Mouse (Mus musculus) myocyte (in vitro differentiated cells): ENCODE measurements at regions not wholly inside any gene's neighbourhood (a gene's known extent, or its start where the extent isn't known, plus 50 kb on each side); places are given as distances from the start of the nearest gene placed in this dataset.

Experiments used
- CEBPB ChIP-seq: IDR thresholded peaks from 2 replicates; pipeline ENCODE4 v1.6.1; 2011; ENCODE audit warnings: mild to moderate bottlenecking, moderate library complexity; ENCODE audit not compliant: poor library complexity, insufficient read depth, severe bottlenecking
- E2F4 ChIP-seq: IDR thresholded peaks from one replicate; pipeline ENCODE4 v1.6.1; 2011; ENCODE audit warnings: mild to moderate bottlenecking, control low read depth, moderate library complexity; ENCODE audit not compliant: insufficient read depth
- MAX ChIP-seq: IDR thresholded peaks from one replicate; pipeline ENCODE4 v1.6.1; 2011; ENCODE audit warnings: low read depth, mild to moderate bottlenecking, control low read depth
- MYOD1 ChIP-seq, 3 experiments: IDR thresholded peaks; one replicate each; pipeline ENCODE4 v1.6.1; 2011; ENCODE audit warnings: control low read depth in 2 of 3, low read depth in 2 of 3, mild to moderate bottlenecking in 2 of 3, moderate library complexity in 1 of 3; ENCODE audit not compliant: insufficient read length in 2 of 3, control insufficient read depth in 1 of 3
- MYOG ChIP-seq, 3 experiments: IDR thresholded peaks; one replicate each; pipeline ENCODE4 v1.6.1; 2011; ENCODE audit warnings: control low read depth in 2 of 3, low read depth in 2 of 3, mild to moderate bottlenecking in 2 of 3; ENCODE audit not compliant: insufficient read length in 2 of 3, control insufficient read depth in 1 of 3, insufficient read depth in 1 of 3
- POLR2A ChIP-seq: IDR thresholded peaks from one replicate; pipeline ENCODE4 v1.6.1; 2011; ENCODE audit warnings: low read depth, mild to moderate bottlenecking, control low read depth, moderate library complexity; ENCODE audit not compliant: insufficient read length
- POLR2AphosphoS2 ChIP-seq: IDR thresholded peaks from one replicate; pipeline ENCODE4 v1.6.1; 2011; ENCODE audit warnings: low read depth, control low read depth; ENCODE audit not compliant: insufficient read length
- TCF12 ChIP-seq: IDR thresholded peaks from one replicate; pipeline ENCODE4 v1.6.1; 2011; ENCODE audit warnings: mild to moderate bottlenecking, control low read depth; ENCODE audit not compliant: poor library complexity, insufficient read depth, severe bottlenecking
- TCF3 ChIP-seq: IDR thresholded peaks from one replicate; pipeline ENCODE4 v1.6.1; 2011; ENCODE audit warnings: low read depth, control low read depth; ENCODE audit not compliant: insufficient read length
- USF1 ChIP-seq: IDR thresholded peaks from one replicate; pipeline ENCODE4 v1.6.1; 2011; ENCODE audit warnings: low read depth, mild to moderate bottlenecking, control low read depth, moderate library complexity

DNA sequence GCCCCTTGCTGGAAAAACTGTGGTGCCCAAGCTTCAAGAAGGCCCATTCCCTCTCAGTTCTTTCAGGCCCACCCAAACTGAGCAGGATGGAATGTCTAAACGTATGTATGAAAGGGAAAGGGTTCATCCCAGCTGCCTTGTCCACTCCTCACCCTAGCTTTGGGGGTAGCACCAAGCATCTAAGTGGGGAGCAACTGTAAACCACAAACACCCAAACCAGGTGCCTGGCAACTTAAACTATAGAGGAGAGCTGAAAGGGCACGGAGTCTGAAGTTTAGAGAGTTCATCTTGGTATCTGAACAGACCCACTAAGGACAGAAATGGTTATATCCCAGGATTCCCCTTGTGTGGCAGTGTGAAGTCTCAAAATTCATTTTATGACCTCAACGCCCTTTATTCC, 90.1 kb upstream of the Ssbp2 start:
- TF ChIP-seq MAX (no peak), USF1 (no peak), POLR2A (no peak), MYOG (IDR thresholded peaks at IDR 0.05; ENCODE audit: control insufficient read depth in 1 of 3, insufficient read depth in 1 of 3, insufficient read length in 2 of 3, low read depth in 2 of 3) (no peak), MYOD1 (IDR thresholded peaks at IDR 0.05; ENCODE audit: control insufficient read depth in 1 of 3, insufficient read length in 2 of 3, low read depth in 2 of 3) (no peak), POLR2AphosphoS2 (no peak), TCF12 (no peak), CEBPB (no peak), E2F4 (no peak), TCF3 (no peak)
